Mouse (Mus musculus) kidney, adult 2 months (tissue): Measurements from ENCODE around the gene Klrb1b. TPM values are rescaled to one million over a fixed set of nuclear protein-coding genes. Genes with fewer than 3 reads are reported as not detected.
A peak's percentile ranks its signal among the peaks of the same experiment; 100 is the strongest.
"Not testable (repeated sequence)": the region's sequence is repeated elsewhere in the genome, so short reads cannot be mapped to it uniquely, and the experiment has no call there.

Source experiments
- DNase-seq: peaks from one replicate; pipeline ENCODE4 v3.0.0; 2021
- H3K27ac ChIP-seq: fragments of 200-500 bp; 2 replicates; pipeline ENCODE4 v1.5.1; 2012; ENCODE audit warnings: low read depth, low read length, control low read depth, inconsistent platforms; ENCODE audit not compliant: insufficient read depth
- H3K27me3 ChIP-seq: fragments of 200-500 bp; replicated peaks from 2 replicates; pipeline ENCODE4 v1.6.1; 2012; ENCODE audit warnings: mild to moderate bottlenecking, moderate library complexity, low read length, inconsistent platforms; ENCODE audit not compliant: control insufficient read depth, insufficient read depth
- H3K36me3 ChIP-seq: fragments of 200-500 bp; 2 replicates; pipeline ENCODE4 v1.6.1; 2012; ENCODE audit warnings: mild to moderate bottlenecking, moderate library complexity, low read length, inconsistent platforms; ENCODE audit not compliant: control insufficient read depth, insufficient read depth
- H3K4me1 ChIP-seq: fragments of 200-500 bp; 2 replicates; pipeline ENCODE4 v1.6.1; 2011; ENCODE audit warnings: low read length; ENCODE audit not compliant: control insufficient read depth, insufficient read depth
- H3K4me3 ChIP-seq: fragments of 200-500 bp; 2 replicates; pipeline ENCODE4 v1.5.1; 2011; ENCODE audit warnings: mild to moderate bottlenecking, low read depth, low read length, control low read depth; ENCODE audit not compliant: insufficient read depth
- CTCF ChIP-seq: fragments of 200-500 bp; conservative IDR thresholded peaks from 2 replicates; pipeline ENCODE4 v1.5.1; 2011; ENCODE audit warnings: low read depth, mild to moderate bottlenecking, control low read depth, low read length, moderate library complexity, mixed read lengths; ENCODE audit not compliant: insufficient read depth, insufficient read length
- POLR2A ChIP-seq: fragments of 200-500 bp; IDR thresholded peaks from one replicate; pipeline ENCODE4 v1.6.1; 2011; ENCODE audit warnings: low read depth, low read length, control low read depth
- WGBS: fragments of 180-500 bp; shearing (Covaris S2); methylation state at CpG from one replicate; pipeline ENCODE4 v1.1.7; 2018; 5-methylcytosine and 5-hydroxymethylcytosine counted together
- polyA plus RNA-seq: library from polyadenylated mRNA; depleted of rRNA; stranded (reverse); fragments of >200 nt; gene quantifications from 2 replicates; pipeline ENCODE4 v1.2.3, GENCODE M21; 2012

Gene Klrb1b
- polyA plus RNA-seq, 1 experiment, result 0.03 TPM

- WGBS, result 69% methylated on average over 3 of the region's 3 CpGs
- Histone ChIP-seq H3K27me3 (no peaks in the 10 kb centered on the region), H3K27ac (no peak overlapping the region), H3K4me1 (no peaks in the 10 kb centered on the region), H3K36me3 (no peaks in the 10 kb centered on the region), H3K4me3 (no peak overlapping the region)
- TF ChIP-seq CTCF (no peak), POLR2A (no peak)
- DNase-seq, result peak; percentile 20
These were observed 19.1 kb downstream of the Klrb1b start for GRCm38 (mm10) chr6:128807021-128807420.

GRCm38 (mm10) chr6:128804823-128805640 lies 21.1 kb downstream of the Klrb1b start:
- TF ChIP-seq CTCF, result peak; percentile 58
- peak; percentile 70 for DNase-seq
- 66% methylated on average over 7 of the region's 7 CpGs for WGBS
- H3K4me1 ChIP-seq, H3K36me3 ChIP-seq, H3K27ac ChIP-seq, H3K4me3 ChIP-seq, H3K27me3 ChIP-seq: not testable (repeated sequence)

- no peak for TF ChIP-seq POLR2A
- peak; percentile 89 for TF ChIP-seq CTCF
- peak; percentile 97 for DNase-seq
- Histone ChIP-seq H3K4me3 (peak overlapping the region; percentile 45; the same call in 1 of the 2 replicates), H3K27me3 (no peaks in the 10 kb centered on the region), H3K27ac (no peak overlapping the region), H3K4me1 (no peaks in the 10 kb centered on the region; the same call in 1 of the 2 replicates), H3K36me3 (no peaks in the 10 kb centered on the region)
- WGBS, result 5% methylated on average over 26 of the region's 26 CpGs
These were observed 22.9 kb downstream of the Klrb1b start for GRCm38 (mm10) chr6:128802999-128803857.

- DNase-seq, result no peak
- no peak overlapping the region for H3K27ac ChIP-seq
- H3K36me3 ChIP-seq, result no peaks in the 10 kb centered on the region
- peak overlapping the region; percentile 45 for H3K4me3 ChIP-seq
- 15% methylated on average over 10 of the region's 10 CpGs for WGBS
- H3K4me1 ChIP-seq, result no peaks in the 10 kb centered on the region; the same call in 1 of the 2 replicates
- no peaks in the 10 kb centered on the region for H3K27me3 ChIP-seq
- TF ChIP-seq CTCF (no peak), POLR2A (no peak)
These were observed 23.6 kb downstream of the Klrb1b start for GRCm38 (mm10) chr6:128802557-128802956.

GRCm38 (mm10) chr6:128800696-128801095 lies 25.4 kb downstream of the Klrb1b start:
- H3K4me3 ChIP-seq, DNase-seq, H3K4me1 ChIP-seq, H3K27me3 ChIP-seq, H3K27ac ChIP-seq, H3K36me3 ChIP-seq: not testable (repeated sequence)
- WGBS, result 80% methylated on average over 5 of the region's 5 CpGs

GRCm38 (mm10) chr6:128799896-128800270 lies 26.2 kb downstream of the Klrb1b start:
- no peak overlapping the region for H3K27ac ChIP-seq
- WGBS, result 20% methylated on average over 7 of the region's 7 CpGs

GRCm38 (mm10) chr6:128799144-128799895 lies 26.8 kb downstream of the Klrb1b start:
- not testable (repeated sequence) for H3K27me3 ChIP-seq, H3K4me1 ChIP-seq, H3K36me3 ChIP-seq
- peak overlapping the region; percentile 93 for H3K27ac ChIP-seq
- DNase-seq, result peak; percentile 91
- under 1% methylated on average over 49 of the region's 49 CpGs for WGBS
- TF ChIP-seq CTCF, result peak; percentile 56
- H3K4me3 ChIP-seq, result peak overlapping the region; percentile 99

More at GRCm38 (mm10) chr6:128799896-128800270, 26.2 kb downstream of the Klrb1b start:
- no peak for DNase-seq
- Histone ChIP-seq H3K4me1 (no peaks in the 10 kb centered on the region; the same call in 1 of the 2 replicates), H3K4me3 (peak overlapping the region; percentile 99), H3K27me3 (no peaks in the 10 kb centered on the region), H3K36me3 (no peaks in the 10 kb centered on the region)
- TF ChIP-seq POLR2A (no peak), CTCF (no peak)

- not testable (repeated sequence) for H3K36me3 ChIP-seq, H3K4me1 ChIP-seq, H3K27me3 ChIP-seq
- DNase-seq, result peak; percentile 85
- Histone ChIP-seq H3K4me3 (peak overlapping the region; percentile 99), H3K27ac (peak overlapping the region; percentile 62)
- WGBS, result under 1% methylated on average over 20 of the region's 20 CpGs
These were observed 27.4 kb downstream of the Klrb1b start for GRCm38 (mm10) chr6:128798772-128799143.
